Mouse (Mus musculus) frontal cortex, postnatal 10 days (tissue): ENCODE results near the gene Mylpf.

Experiments used
- DNase-seq, 2 experiments: peaks; one replicate each; pipeline ENCODE4 v3.0.0; 2022; ENCODE audit warnings: low spot score in 2 of 2, mixed read lengths in 1 of 2

The Mylpf gene

GRCm38 (mm10) chr7:127259186-127259905, 50.7 kb downstream of the Mylpf start:
- no peak for DNase-seq

GRCm38 (mm10) chr7:127260309-127261111, 51.8 kb downstream of the Mylpf start, which contains the start of gene Dctpp1:
Gene Dctpp1 (minus strand): TSS chr7:127260709.
- peak; percentile 97 to 98 for DNase-seq

GRCm38 (mm10) chr7:127262218-127262961, 53.7 kb downstream of the Mylpf start:
- DNase-seq: no peak

- no peak for DNase-seq
Observed at GRCm38 (mm10) chr7:127263526-127263925, 54.8 kb downstream of the Mylpf start.
